Mouse (Mus musculus) bone marrow macrophage, adult 2 months (primary cell): ENCODE measurements around the gene Scgb1c1.

Experiments used
- CTCF ChIP-seq: IDR thresholded peaks from 2 replicates; pipeline ENCODE4 v1.5.1; 2012; ENCODE audit warnings: low read depth, mild to moderate bottlenecking, low read length, moderate library complexity
- POLR2A ChIP-seq: IDR thresholded peaks from 2 replicates; pipeline ENCODE4 v1.6.1; 2012; ENCODE audit warnings: mild to moderate bottlenecking, low read depth, low read length, borderline replicate concordance

GRCm38 (mm10) chr7:140851916-140852315 is 6.6 kb downstream of the Scgb1c1 start:
- TF ChIP-seq CTCF (no peak), POLR2A (no peak)
